Mouse (Mus musculus): Measurements from ENCODE around the gene Mfsd10.

The Mfsd10 gene

DNA sequence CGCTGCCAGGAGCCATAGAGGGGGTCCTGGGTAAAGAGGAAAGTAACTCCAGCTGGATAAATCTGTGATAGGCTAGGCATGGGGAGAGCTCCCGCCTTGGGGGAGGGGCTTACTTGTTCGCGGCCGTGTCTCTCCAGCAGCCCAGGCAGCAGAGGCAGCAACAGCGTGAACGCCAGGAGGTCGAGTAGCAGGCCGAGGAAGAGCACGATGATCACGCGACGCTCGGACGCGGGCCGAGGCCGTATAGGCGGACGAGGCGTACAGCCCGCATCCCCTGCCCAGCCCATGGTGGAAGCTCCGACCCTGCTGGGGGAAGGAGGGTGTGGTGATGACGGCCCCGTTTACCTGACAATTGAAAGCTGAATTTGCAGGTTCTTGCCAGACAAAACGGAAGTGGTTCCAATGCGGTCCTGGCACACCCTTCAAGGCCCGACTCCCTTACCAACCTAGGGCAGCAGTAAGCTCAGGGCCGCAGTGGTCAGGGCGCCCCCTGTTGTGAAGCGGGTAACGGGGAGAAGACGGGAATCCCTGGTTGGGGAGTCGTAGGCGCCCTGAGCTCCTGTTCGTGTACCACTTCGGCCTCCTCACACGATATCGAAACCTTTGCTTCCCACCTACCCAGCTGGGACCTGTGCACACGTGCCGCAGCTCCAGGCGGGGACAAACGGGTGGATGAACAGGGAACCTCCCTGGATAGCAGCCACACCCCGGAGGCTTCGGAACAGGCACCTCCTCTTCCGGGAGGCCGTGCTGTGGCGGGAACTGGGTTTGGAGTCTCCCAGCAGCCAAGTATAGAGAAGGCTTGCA lies at the start of gene Mfsd10:
Gene Mfsd10, minus strand, starts transcription at position 732 of the 807 bp plus-strand sequence.
- peak; percentile 82 to 83 for DNase-seq

GRCm38 (mm10) chr5:34670280-34670679 lies 33.3 kb upstream of the Mfsd10 start:
- no peak for DNase-seq

DNA sequence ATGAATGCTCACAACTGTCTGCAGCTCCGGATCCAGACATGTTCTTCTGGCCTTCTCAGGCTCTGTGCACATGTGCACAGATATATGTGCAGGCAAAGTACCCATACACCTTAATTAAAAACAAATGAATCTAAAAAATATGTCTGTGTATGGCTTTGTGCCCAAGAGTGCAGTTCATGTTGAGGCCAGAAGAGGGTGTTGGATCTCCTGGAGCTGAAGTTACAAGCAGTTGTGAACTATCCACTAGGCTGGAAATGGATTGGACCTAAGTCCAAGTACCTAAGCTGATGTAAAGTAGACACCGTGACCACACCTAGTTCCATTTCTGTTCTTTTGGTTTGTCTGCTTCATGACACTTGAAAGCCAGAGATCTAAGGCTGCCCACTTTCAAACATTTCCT lies 32.5 kb upstream of the Mfsd10 start:
- no peak for DNase-seq

GRCm38 (mm10) chr5:34663231-34663630 lies 26.2 kb upstream of the Mfsd10 start:
- no peak for DNase-seq

GRCm38 (mm10) chr5:34661909-34662308 lies 24.9 kb upstream of the Mfsd10 start:
- DNase-seq: no peak

GRCm38 (mm10) chr5:34660591-34661130 lies 23.6 kb upstream of the Mfsd10 start:
- DNase-seq: no peak

- DNase-seq: peak; percentile 100
Measured at GRCm38 (mm10) chr5:34659686-34660590, 22.9 kb upstream of the Mfsd10 start, which contains the start of the genes Nop14 and Grk4. TSS of gene Nop14 (minus strand) at chr5:34660148. TSS of gene Grk4 (plus strand) at chr5:34660379.

- no peak for DNase-seq
Measured at GRCm38 (mm10) chr5:34657556-34657955, 20.5 kb upstream of the Mfsd10 start.

- DNase-seq: no peak
Measured at GRCm38 (mm10) chr5:34654881-34655280, 17.9 kb upstream of the Mfsd10 start.

GRCm38 (mm10) chr5:34652961-34653360 lies 15.9 kb upstream of the Mfsd10 start:
- DNase-seq: no peak

GRCm38 (mm10) chr5:34647581-34647980 lies 10.6 kb upstream of the Mfsd10 start:
- peak; percentile 48 to 56 for DNase-seq

DNA sequence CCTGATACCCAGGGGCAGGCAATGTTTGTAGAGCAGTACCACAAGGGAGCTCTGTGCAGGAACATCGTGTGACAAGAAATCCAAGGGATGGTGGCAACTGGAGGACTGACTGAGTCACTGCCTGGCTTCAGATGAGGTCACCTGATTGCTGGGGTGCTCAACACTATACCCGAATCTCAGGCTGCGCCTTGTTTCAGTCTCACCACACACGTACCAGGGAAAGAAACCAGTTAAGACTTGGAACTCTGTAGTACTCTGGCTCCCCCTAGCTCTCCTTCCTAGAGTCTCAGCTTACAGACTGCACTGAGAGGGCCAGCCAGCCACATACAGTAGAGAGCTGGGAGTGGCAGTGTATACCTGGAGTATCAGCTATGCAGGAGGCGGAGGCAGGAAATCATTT lies 5.9 kb upstream of the Mfsd10 start:
- DNase-seq: peak; percentile 44 to 53

DNA sequence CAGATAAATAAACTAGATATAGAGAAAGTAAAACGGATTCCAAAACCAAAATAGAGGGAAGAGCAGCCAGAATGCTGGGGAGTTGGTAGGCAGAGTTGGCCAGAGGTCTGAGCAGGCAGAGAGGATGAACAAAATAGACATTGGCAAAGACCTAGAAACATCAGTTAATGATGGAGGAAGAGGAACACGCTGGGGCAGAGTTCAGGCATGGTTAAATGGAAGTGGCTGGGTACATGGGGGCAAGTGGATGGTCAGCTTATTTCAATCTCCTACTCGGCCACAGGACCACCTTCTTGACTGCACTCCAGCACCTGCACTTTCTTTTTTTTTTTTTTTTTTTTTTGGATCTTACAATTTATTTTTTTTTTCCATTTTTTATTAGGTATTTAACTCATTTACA lies 5.0 kb upstream of the Mfsd10 start:
- no peak for DNase-seq

GRCm38 (mm10) chr5:34637591-34638156 lies 662 bp upstream of the Mfsd10 start:
- no peak for DNase-seq

DNA sequence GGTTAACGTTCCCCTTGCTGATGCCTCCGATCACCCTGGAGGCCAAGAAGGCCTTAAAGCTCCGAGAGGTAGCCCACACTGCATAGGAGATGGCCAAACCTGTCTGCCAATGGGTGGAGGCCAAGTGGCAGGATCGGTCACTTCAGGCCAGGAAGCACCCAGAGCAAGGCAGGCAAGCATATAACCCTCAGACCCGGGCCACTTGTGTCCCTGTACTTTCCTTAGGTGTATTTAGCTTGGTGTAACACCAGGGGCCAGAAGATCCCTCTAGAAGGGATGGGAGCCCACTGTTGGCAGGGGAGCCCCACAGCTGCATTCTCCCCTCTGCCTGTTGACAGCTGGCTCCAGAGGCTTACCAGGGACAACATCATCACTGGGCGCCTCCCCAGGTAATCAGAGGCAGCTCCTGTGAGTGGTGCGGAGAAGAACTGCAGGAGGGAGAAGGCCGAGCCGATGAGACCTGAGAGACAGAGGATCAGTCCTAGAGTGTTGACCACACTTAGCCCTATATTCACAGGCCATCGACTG lies 1.3 kb downstream of the Mfsd10 start:
- DNase-seq: no peak

GRCm38 (mm10) chr5:34634746-34635400 lies 2.1 kb downstream of the Mfsd10 start:
- DNase-seq: peak in 1 of 2 experiments; percentile 9

- peak; percentile 60 to 68 for DNase-seq
Measured at GRCm38 (mm10) chr5:34633641-34634040, 3.4 kb downstream of the Mfsd10 start.

GRCm38 (mm10) chr5:34632996-34633395 lies 4.0 kb downstream of the Mfsd10 start:
- no peak for DNase-seq

DNA sequence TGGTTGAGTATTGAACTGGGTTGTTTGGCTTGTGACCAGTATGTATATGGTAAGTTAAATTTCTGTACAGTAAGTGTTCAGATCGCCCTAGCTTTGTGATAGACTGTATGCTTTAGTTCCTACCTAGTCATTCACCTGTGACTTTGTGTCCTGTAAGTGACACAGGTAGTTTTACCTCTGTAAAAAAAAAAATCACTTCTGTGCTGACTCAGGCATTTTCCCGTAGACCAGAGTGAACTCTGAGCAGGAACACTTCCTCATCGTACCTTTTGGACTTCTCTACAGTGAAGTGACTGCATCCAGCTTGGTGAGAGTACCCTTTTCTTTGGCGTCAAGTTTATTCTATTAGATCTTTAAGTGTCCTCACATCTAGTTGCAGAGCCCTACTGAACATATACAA lies 27.0 kb downstream of the Mfsd10 start:
- DNase-seq: no peak

GRCm38 (mm10) chr5:34608226-34608625 lies 28.8 kb downstream of the Mfsd10 start:
- no peak for DNase-seq

- DNase-seq: peak; percentile 19 to 60
Measured at GRCm38 (mm10) chr5:34607100-34607880, 29.7 kb downstream of the Mfsd10 start.
